Mouse (Mus musculus) MEL (cell line): Measurements from ENCODE around the gene Hoxd11. TPM values are rescaled to one million over a fixed set of nuclear protein-coding genes. Genes with fewer than 3 reads are reported as not detected.

Source experiments
- DNase-seq: peaks from one replicate; pipeline ENCODE4 v3.0.0; 2011; ENCODE audit warnings: low read depth, low spot score
- H3K27ac ChIP-seq: 2 replicates; pipeline ENCODE4 v1.5.1; 2012; ENCODE audit warnings: low read depth, mild to moderate bottlenecking, control low read depth, low read length, moderate library complexity; ENCODE audit not compliant: control insufficient read depth
- H3K27me3 ChIP-seq, 2 experiments: fragments of 150-350 bp in 1 of 2; sonication (generic) in 1 of 2; 2 replicates each; pipeline ENCODE4 v1.6.1; 2012; ENCODE audit warnings: low read length in 2 of 2, mild to moderate bottlenecking in 2 of 2, improper control_type of control experiment in 1 of 2, moderate library complexity in 1 of 2; ENCODE audit not compliant: insufficient read depth in 2 of 2, control insufficient read depth in 1 of 2
- H3K36me3 ChIP-seq, 2 experiments: 2 replicates each; pipeline ENCODE4 v1.6.1; 2012 to 2014; ENCODE audit warnings: low read length in 2 of 2, improper control_type of control experiment in 1 of 2, inconsistent platforms in 1 of 2, mild to moderate bottlenecking in 1 of 2; ENCODE audit not compliant: insufficient read depth in 2 of 2, control insufficient read depth in 1 of 2
- H3K4me1 ChIP-seq, 2 experiments: fragments of 150-350 bp in 1 of 2; sonication (generic) in 1 of 2; 2 replicates each; pipeline ENCODE4 v1.6.1; 2012; ENCODE audit warnings: low read length in 2 of 2, improper control_type of control experiment in 1 of 2, mild to moderate bottlenecking in 1 of 2; ENCODE audit not compliant: insufficient read depth in 2 of 2, control insufficient read depth in 1 of 2
- H3K4me3 ChIP-seq, 2 experiments: fragments of 150-350 bp in 1 of 2; sonication (generic) in 1 of 2; 2 replicates each; pipeline ENCODE4 v1.5.1; 2012; ENCODE audit warnings: low read depth in 2 of 2, low read length in 2 of 2, mild to moderate bottlenecking in 2 of 2, moderate library complexity in 2 of 2, control low read depth in 1 of 2, improper control_type of control experiment in 1 of 2; ENCODE audit not compliant: control insufficient read depth in 1 of 2, insufficient read depth in 1 of 2
- H3K79me2 ChIP-seq: 2 replicates; pipeline ENCODE4 v1.6.1; 2012; ENCODE audit warnings: mild to moderate bottlenecking, low read length, moderate library complexity; ENCODE audit not compliant: control insufficient read depth, poor library complexity, insufficient read depth
- H3K9ac ChIP-seq: 2 replicates; pipeline ENCODE4 v1.6.1; 2012; ENCODE audit warnings: low read depth, mild to moderate bottlenecking, control low read depth, low read length, moderate library complexity; ENCODE audit not compliant: control insufficient read depth, poor library complexity, severe bottlenecking
- H3K9me3 ChIP-seq: fragments of 150-350 bp; sonication (generic); replicated peaks from 2 replicates; pipeline ENCODE4 v1.6.1; 2012; ENCODE audit warnings: mild to moderate bottlenecking, low read length, improper control_type of control experiment, moderate library complexity; ENCODE audit not compliant: insufficient read depth
- BHLHE40 ChIP-seq: IDR thresholded peaks from 2 replicates; pipeline ENCODE4 v1.6.1; 2012; ENCODE audit warnings: low read depth, mild to moderate bottlenecking, inconsistent platforms, low read length, improper control_type of control experiment, borderline replicate concordance
- CHD2 ChIP-seq: IDR thresholded peaks from 2 replicates; pipeline ENCODE4 v1.6.1; 2011; ENCODE audit warnings: low read length, improper control_type of control experiment
- CTCF ChIP-seq, 3 experiments: IDR thresholded peaks in 2 of 3; conservative IDR thresholded peaks in 1 of 3; 2 replicates each; pipeline ENCODE4 v1.5.1; 2011 to 2012; ENCODE audit warnings: low read length in 3 of 3, low read depth in 2 of 3, mild to moderate bottlenecking in 2 of 3, improper control_type of control experiment in 1 of 3, inconsistent platforms in 1 of 3, mixed read lengths in 1 of 3, moderate library complexity in 1 of 3; ENCODE audit not compliant: control insufficient read depth in 1 of 3, insufficient read depth in 1 of 3, poor library complexity in 1 of 3, severe bottlenecking in 1 of 3
- E2F4 ChIP-seq: IDR thresholded peaks from 2 replicates; pipeline ENCODE4 v1.6.1; 2011; ENCODE audit warnings: low read depth, low read length, improper control_type of control experiment, borderline replicate concordance
- ELF1 ChIP-seq: IDR thresholded peaks from 2 replicates; pipeline ENCODE4 v1.6.1; 2014; ENCODE audit warnings: low read depth, mild to moderate bottlenecking, inconsistent platforms, low read length, improper control_type of control experiment, moderate library complexity
- EP300 ChIP-seq, 2 experiments: IDR thresholded peaks; 2 replicates each; pipeline ENCODE4 v1.6.1; 2011; ENCODE audit warnings: improper control_type of control experiment in 2 of 2, low read length in 2 of 2, low read depth in 1 of 2, mild to moderate bottlenecking in 1 of 2
- ETS1 ChIP-seq: IDR thresholded peaks from 2 replicates; pipeline ENCODE4 v1.6.1; 2012; ENCODE audit warnings: low read depth, mild to moderate bottlenecking, inconsistent platforms, low read length, improper control_type of control experiment, moderate library complexity
- GABPA ChIP-seq: IDR thresholded peaks from 2 replicates; pipeline ENCODE4 v1.6.1; 2012; ENCODE audit warnings: low read depth, mild to moderate bottlenecking, inconsistent platforms, low read length, improper control_type of control experiment, moderate library complexity
- MAX ChIP-seq: IDR thresholded peaks from 2 replicates; pipeline ENCODE4 v1.6.1; 2011; ENCODE audit warnings: low read length, improper control_type of control experiment
- MEF2A ChIP-seq: IDR thresholded peaks from 2 replicates; pipeline ENCODE4 v1.6.1; 2014; ENCODE audit warnings: low read depth, mild to moderate bottlenecking, inconsistent platforms, low read length, improper control_type of control experiment; ENCODE audit not compliant: poor library complexity, insufficient replicate concordance, severe bottlenecking; ENCODE audit errors: extremely low read depth
- MXI1 ChIP-seq: IDR thresholded peaks from 2 replicates; pipeline ENCODE4 v1.6.1; 2011; ENCODE audit warnings: mild to moderate bottlenecking, low read depth, low read length, improper control_type of control experiment
- MYB ChIP-seq: IDR thresholded peaks from 2 replicates; pipeline ENCODE4 v1.6.1; 2011; ENCODE audit warnings: mild to moderate bottlenecking, low read depth, low read length, improper control_type of control experiment
- NRF1 ChIP-seq: IDR thresholded peaks from 2 replicates; pipeline ENCODE4 v1.6.1; 2014; ENCODE audit warnings: low read depth, mild to moderate bottlenecking, inconsistent platforms, low read length, improper control_type of control experiment, moderate library complexity; ENCODE audit not compliant: poor library complexity, insufficient read depth, severe bottlenecking
- POLR2AphosphoS2 ChIP-seq: IDR thresholded peaks from 2 replicates; pipeline ENCODE4 v1.6.1; 2011; ENCODE audit warnings: low read length, improper control_type of control experiment
- POLR2AphosphoS5 ChIP-seq: IDR thresholded peaks from 2 replicates; pipeline ENCODE4 v1.6.1; 2012; ENCODE audit warnings: low read depth, borderline replicate concordance, mild to moderate bottlenecking, inconsistent platforms, low read length, moderate library complexity, mixed read lengths
- RAD21 ChIP-seq: IDR thresholded peaks from 2 replicates; pipeline ENCODE4 v1.6.1; 2011; ENCODE audit warnings: mild to moderate bottlenecking, low read depth, low read length, improper control_type of control experiment
- UBTF ChIP-seq: IDR thresholded peaks from 2 replicates; pipeline ENCODE4 v1.6.1; 2012; ENCODE audit warnings: low read depth, mild to moderate bottlenecking, inconsistent platforms, low read length, improper control_type of control experiment, moderate library complexity, borderline replicate concordance; ENCODE audit not compliant: insufficient read depth
- ZMIZ1 ChIP-seq: IDR thresholded peaks from 2 replicates; pipeline ENCODE4 v1.6.1; 2012; ENCODE audit warnings: low read depth, mild to moderate bottlenecking, inconsistent platforms, low read length, improper control_type of control experiment, moderate library complexity
- ZNF384 ChIP-seq: IDR thresholded peaks from 2 replicates; pipeline ENCODE4 v1.6.1; 2012; ENCODE audit warnings: low read depth, mild to moderate bottlenecking, inconsistent platforms, low read length, improper control_type of control experiment
- polyA plus RNA-seq, 2 experiments: library from polyadenylated mRNA; stranded (reverse) in 1 of 2; unstranded in 1 of 2; fragments of >175 nt in 1 of 2; fragments of >200 nt in 1 of 2; gene quantifications; 2 replicates each; pipeline versions ENCODE4 v1.2.1 to v1.2.4; 2012; ENCODE audit warnings: low replicate concordance in 2 of 2, low read depth in 1 of 2; ENCODE audit not compliant: insufficient read length in 2 of 2, insufficient read depth in 1 of 2, missing spikeins in 1 of 2
- total RNA-seq: library from RNA; depleted of rRNA; stranded (reverse); fragments of 300-350 nt; gene quantifications from 2 replicates; pipeline ENCODE4 v1.2.3, GENCODE M21; 2012

Gene Hoxd11
- total and polyA plus RNA-seq, 3 experiments: not detected

- no peaks in the 10 kb centered on the region for H3K79me2 ChIP-seq
- no peak overlapping the region for H3K4me3 ChIP-seq
- no peaks in the 10 kb centered on the region for H3K4me1 ChIP-seq
- H3K27ac ChIP-seq: no peak overlapping the region
- H3K36me3 ChIP-seq: no peaks in the 10 kb centered on the region
- H3K27me3 ChIP-seq: no peaks in the 10 kb centered on the region; a peak in 2 of 4 replicates
- DNase-seq: no peak
- H3K9ac ChIP-seq: no peak overlapping the region
- no peaks in the 10 kb centered on the region for H3K9me3 ChIP-seq
- no peak for TF ChIP-seq EP300 (IDR thresholded peaks at IDR 0.05; ENCODE audit: low read depth in 1 of 2, low read length in 2 of 2)
- no peak for TF ChIP-seq CHD2
- TF ChIP-seq GABPA: no peak
- TF ChIP-seq, all 39 proteins: peak for 0
Measured at GRCm38 (mm10) chr2:74699053-74699430, 19.7 kb downstream of the Hoxd11 start.

- H3K27me3 ChIP-seq: no peaks in the 10 kb centered on the region; a peak in 2 of 4 replicates
- TF ChIP-seq BHLHE40 (no peak), EP300 (IDR thresholded peaks at IDR 0.05; ENCODE audit: low read depth in 1 of 2, low read length in 2 of 2) (no peak), MXI1 (no peak), MYB (no peak), POLR2AphosphoS2 (no peak), UBTF (no peak), CTCF (IDR thresholded peaks at IDR 0.05 in 2 of 3, conservative IDR thresholded peaks at IDR 0.05 in 1 of 3; ENCODE audit: control insufficient read depth in 1 of 3, insufficient read depth in 1 of 3, low read depth in 2 of 3, low read length in 3 of 3, poor library complexity in 1 of 3, severe bottlenecking in 1 of 3) (no peak), ELF1 (no peak), ETS1 (no peak), POLR2AphosphoS5 (no peak), MAX (no peak), ZMIZ1 (no peak), CHD2 (no peak), ZNF384 (no peak), RAD21 (no peak), MEF2A (no peak), E2F4 (no peak), NRF1 (no peak)
- H3K4me3 ChIP-seq: no peak overlapping the region
- no peaks in the 10 kb centered on the region for H3K4me1 ChIP-seq
- H3K36me3 ChIP-seq: no peaks in the 10 kb centered on the region
- H3K27ac ChIP-seq: no peak overlapping the region
- no peaks in the 10 kb centered on the region for H3K9me3 ChIP-seq
- DNase-seq: no peak
- H3K79me2 ChIP-seq: peaks cover 1% of the 10 kb centered on the region; the same call in 1 of the 2 replicates
- no peak overlapping the region for H3K9ac ChIP-seq
Measured at GRCm38 (mm10) chr2:74699664-74700545, 20.5 kb downstream of the Hoxd11 start.
